Mouse (Mus musculus) thymus, postnatal 0 days (tissue): ENCODE data around the gene Otulinl. TPM values are rescaled to one million over a fixed set of nuclear protein-coding genes. Genes with fewer than 3 reads are reported as not detected.
"Not testable (repeated sequence)": the region's sequence is repeated elsewhere in the genome, so short reads cannot be mapped to it uniquely, and the experiment has no call there.

Experiments
- DNase-seq: peaks from one replicate; pipeline ENCODE4 v3.0.0-alpha.2; 2015; ENCODE audit warnings: low spot score
- polyA plus RNA-seq: library from polyadenylated mRNA; unstranded; fragments of >200 nt; fragmentation: Nextera tagmentation; extraction: Ambion mirVana; gene quantifications from 2 replicates; pipeline ENCODE4 v1.2.1, GENCODE M21; 2015

Otulinl gene
- polyA plus RNA-seq = 75.9 and 97.4 TPM in 2 replicates

GRCm38 (mm10) chr15:27681419-27682187 is at the start of gene Otulinl:
Gene Otulinl, minus strand, starts transcription at chr15:27681579.
- DNase-seq = peak; percentile 96

- peak; percentile 48 for DNase-seq
Measured at GRCm38 (mm10) chr15:27726228-27726627, 44.8 kb upstream of the Otulinl start.

GRCm38 (mm10) chr15:27724796-27725680 is 43.7 kb upstream of the Otulinl start:
- DNase-seq = no peak

GRCm38 (mm10) chr15:27724298-27724697 is 42.9 kb upstream of the Otulinl start:
- DNase-seq = peak; percentile 81

GRCm38 (mm10) chr15:27723746-27724145 is 42.4 kb upstream of the Otulinl start:
- DNase-seq = no peak

GRCm38 (mm10) chr15:27720297-27720696 is 38.9 kb upstream of the Otulinl start:
- DNase-seq = not testable (repeated sequence)

GRCm38 (mm10) chr15:27718668-27719067 is 37.3 kb upstream of the Otulinl start:
- DNase-seq = no peak

GRCm38 (mm10) chr15:27715331-27715730 is 34.0 kb upstream of the Otulinl start:
- peak; percentile 77 for DNase-seq

GRCm38 (mm10) chr15:27710698-27711097 is 29.3 kb upstream of the Otulinl start:
- no peak for DNase-seq

GRCm38 (mm10) chr15:27708968-27709612 is 27.7 kb upstream of the Otulinl start:
- no peak for DNase-seq

GRCm38 (mm10) chr15:27708499-27708898 is 27.1 kb upstream of the Otulinl start:
- no peak for DNase-seq

GRCm38 (mm10) chr15:27702972-27703313 is 21.6 kb upstream of the Otulinl start:
- no peak for DNase-seq

- DNase-seq = peak; percentile 71
Measured at GRCm38 (mm10) chr15:27702031-27702971, 20.9 kb upstream of the Otulinl start.

- DNase-seq = no peak
Measured at GRCm38 (mm10) chr15:27697632-27698031, 16.3 kb upstream of the Otulinl start.

GRCm38 (mm10) chr15:27693235-27693634 is 11.9 kb upstream of the Otulinl start:
- no peak for DNase-seq

GRCm38 (mm10) chr15:27692161-27692560 is 10.8 kb upstream of the Otulinl start:
- no peak for DNase-seq

- no peak for DNase-seq
Measured at GRCm38 (mm10) chr15:27691213-27691612, 9.8 kb upstream of the Otulinl start.

GRCm38 (mm10) chr15:27688041-27688651 is 6.8 kb upstream of the Otulinl start:
- no peak for DNase-seq

- no peak for DNase-seq
Measured at GRCm38 (mm10) chr15:27684813-27685212, 3.4 kb upstream of the Otulinl start.

- DNase-seq = no peak
Measured at GRCm38 (mm10) chr15:27683206-27683605, 1.8 kb upstream of the Otulinl start.
